Mouse (Mus musculus) neural tube, embryonic 11.5 days (tissue): ENCODE data around the gene Bcl6. TPM values are rescaled to one million over a fixed set of nuclear protein-coding genes. Genes with fewer than 3 reads are reported as not detected.

Experiments used
- ATAC-seq: fragments of 200-750 bp; cut with Nextera tagmentation; 2 replicates; pipeline ENCODE4 v1.8.0; 2017; ENCODE audit warnings: moderate number of reproducible peaks, mild to moderate bottlenecking, moderate TSS enrichment, moderate library complexity; ENCODE audit not compliant: insufficient read depth, low FRiP score, low TSS enrichment
- DNase-seq: peaks from one replicate; pipeline ENCODE4 v3.0.0-alpha.2; 2015; ENCODE audit warnings: low spot score
- H3K27ac ChIP-seq: fragments of 300-500 bp; sonication (generic); 2 replicates; pipeline ENCODE4 v1.5.1; 2014; ENCODE audit warnings: low read depth, mild to moderate bottlenecking, low read length
- H3K27me3 ChIP-seq: fragments of 300-500 bp; sonication (generic); 2 replicates; pipeline ENCODE4 v1.6.1; 2014; ENCODE audit warnings: mild to moderate bottlenecking, low read length, mixed read lengths; ENCODE audit not compliant: control insufficient read depth, insufficient read depth
- H3K36me3 ChIP-seq: fragments of 300-500 bp; sonication (generic); 2 replicates; pipeline ENCODE4 v1.6.1; 2014; ENCODE audit warnings: mild to moderate bottlenecking, low read length, moderate library complexity, mixed read lengths; ENCODE audit not compliant: control insufficient read depth, insufficient read depth
- H3K4me1 ChIP-seq: fragments of 300-500 bp; sonication (generic); 2 replicates; pipeline ENCODE4 v1.6.1; 2014; ENCODE audit warnings: low read length, mixed read lengths; ENCODE audit not compliant: control insufficient read depth, insufficient read depth
- H3K4me2 ChIP-seq: fragments of 300-500 bp; sonication (generic); 2 replicates; pipeline ENCODE4 v1.6.1; 2014; ENCODE audit warnings: low read depth, mild to moderate bottlenecking, moderate library complexity
- H3K4me3 ChIP-seq: fragments of 300-500 bp; sonication (generic); 2 replicates; pipeline ENCODE4 v1.5.1; 2014; ENCODE audit warnings: low read depth, low read length
- H3K9ac ChIP-seq: fragments of 300-500 bp; sonication (generic); 2 replicates; pipeline ENCODE4 v1.6.1; 2014; ENCODE audit warnings: mild to moderate bottlenecking, low read length
- H3K9me3 ChIP-seq: fragments of 300-500 bp; sonication (generic); 2 replicates; pipeline ENCODE4 v1.6.1; 2016; ENCODE audit warnings: low read length; ENCODE audit not compliant: control insufficient read depth
- WGBS: fragments of 180-500 bp; shearing (Covaris S2); extraction: QIAGEN DNeasy Blood & Tissue Kit; methylation state at CpG from one replicate; pipeline ENCODE4 v1.1.7; 2014; 5-methylcytosine and 5-hydroxymethylcytosine counted together
- polyA plus RNA-seq: library from polyadenylated mRNA; unstranded; fragments of >200 nt; fragmentation: Nextera tagmentation; extraction: Ambion mirVana; gene quantifications from 2 replicates; pipeline ENCODE4 v1.2.1, GENCODE M21; 2014

The Bcl6 gene
- polyA plus RNA-seq, 1 experiment from 2014 or later = 0.16 TPM

GRCm38 (mm10) chr16:23953959-23954260 lies 34.7 kb downstream of the Bcl6 start:
- DNase-seq = no peak
- Histone ChIP-seq H3K27ac (no peak overlapping the region), H3K27me3 (no peaks in the 10 kb centered on the region), H3K4me2 (no peak overlapping the region), H3K4me3 (no peak overlapping the region), H3K36me3 (no peaks in the 10 kb centered on the region), H3K4me1 (no peaks in the 10 kb centered on the region), H3K9me3 (no peaks in the 10 kb centered on the region), H3K9ac (no peak overlapping the region)
- ATAC-seq = no peak
- WGBS = 7% methylated on average over 1 of the region's 1 CpGs

GRCm38 (mm10) chr16:23953189-23953958 lies 35.3 kb downstream of the Bcl6 start:
- Histone ChIP-seq H3K27ac (no peak overlapping the region), H3K9ac (no peak overlapping the region), H3K4me1 (no peaks in the 10 kb centered on the region), H3K27me3 (no peaks in the 10 kb centered on the region), H3K4me3 (no peak overlapping the region), H3K4me2 (no peak overlapping the region), H3K9me3 (no peaks in the 10 kb centered on the region), H3K36me3 (no peaks in the 10 kb centered on the region)
- ATAC-seq (peak; percentile 45; the same call in 1 of the 2 replicates), DNase-seq (peak; percentile 54)
- 50% methylated on average over 11 of the region's 11 CpGs for WGBS

GRCm38 (mm10) chr16:23952101-23952727 lies 36.4 kb downstream of the Bcl6 start:
- no peak overlapping the region for H3K9ac ChIP-seq
- DNase-seq (peak; percentile 1), ATAC-seq (no peak)
- no peaks in the 10 kb centered on the region for H3K27me3 ChIP-seq
- H3K4me1 ChIP-seq = no peaks in the 10 kb centered on the region
- no peak overlapping the region for H3K4me3 ChIP-seq
- H3K9me3 ChIP-seq = no peaks in the 10 kb centered on the region
- H3K4me2 ChIP-seq = no peak overlapping the region
- no peak overlapping the region for H3K27ac ChIP-seq
- no peaks in the 10 kb centered on the region for H3K36me3 ChIP-seq
- 79% methylated on average over 4 of the region's 4 CpGs for WGBS

GRCm38 (mm10) chr16:23947654-23948053 lies 41.0 kb downstream of the Bcl6 start:
- Histone ChIP-seq H3K9me3 (no peaks in the 10 kb centered on the region), H3K4me3 (no peak overlapping the region), H3K27me3 (no peaks in the 10 kb centered on the region), H3K4me2 (no peak overlapping the region), H3K9ac (no peak overlapping the region), H3K27ac (no peak overlapping the region), H3K36me3 (no peaks in the 10 kb centered on the region), H3K4me1 (no peaks in the 10 kb centered on the region)
- WGBS = 89% methylated on average over 6 of the region's 6 CpGs
- ATAC-seq = no peak
- DNase-seq = no peak

- no peak for DNase-seq
- ATAC-seq = no peak
- Histone ChIP-seq H3K4me2 (no peak overlapping the region), H3K9me3 (no peaks in the 10 kb centered on the region), H3K4me1 (no peaks in the 10 kb centered on the region), H3K9ac (no peak overlapping the region), H3K27me3 (no peaks in the 10 kb centered on the region), H3K4me3 (no peak overlapping the region), H3K36me3 (no peaks in the 10 kb centered on the region), H3K27ac (no peak overlapping the region)
- 82% methylated on average over 3 of the region's 3 CpGs for WGBS
Observed at GRCm38 (mm10) chr16:23944801-23945200, 43.9 kb downstream of the Bcl6 start.

- Histone ChIP-seq H3K9me3 (no peaks in the 10 kb centered on the region), H3K36me3 (no peaks in the 10 kb centered on the region), H3K4me2 (no peak overlapping the region), H3K27ac (no peak overlapping the region), H3K4me1 (no peaks in the 10 kb centered on the region), H3K27me3 (no peaks in the 10 kb centered on the region), H3K9ac (no peak overlapping the region), H3K4me3 (no peak overlapping the region)
- no peak for DNase-seq
- ATAC-seq = no peak
- WGBS = 84% methylated on average over 2 of the region's 2 CpGs
Observed at GRCm38 (mm10) chr16:23934397-23934796, 54.3 kb downstream of the Bcl6 start.

GRCm38 (mm10) chr16:23932294-23932693 lies 56.4 kb downstream of the Bcl6 start, which contains the start of gene Rtp2:
TSS of gene Rtp2 (minus strand) at chr16:23932394.
- Histone ChIP-seq H3K36me3 (no peaks in the 10 kb centered on the region), H3K4me3 (no peak within 1 kb of the TSS), H3K4me2 (no peak within 1 kb of the TSS), H3K9me3 (no peaks in the 10 kb centered on the region), H3K9ac (no peak within 1 kb of the TSS), H3K4me1 (no peaks in the 10 kb centered on the region), H3K27ac (no peak within 1 kb of the TSS), H3K27me3 (no peaks in the 10 kb centered on the region)
- WGBS = 71% methylated on average over 11 of the region's 11 CpGs
- no peak for DNase-seq
- no peak for ATAC-seq

GRCm38 (mm10) chr16:23931275-23931674 lies 57.4 kb downstream of the Bcl6 start:
- no peak for ATAC-seq
- WGBS = 82% methylated on average over 18 of the region's 18 CpGs

More at GRCm38 (mm10) chr16:23931275-23931674, 57.4 kb downstream of the Bcl6 start:
- H3K36me3 ChIP-seq = no peaks in the 10 kb centered on the region
- H3K4me3 ChIP-seq = no peak overlapping the region
- H3K4me2 ChIP-seq = no peak overlapping the region
- DNase-seq = no peak
- no peaks in the 10 kb centered on the region for H3K27me3 ChIP-seq
- no peaks in the 10 kb centered on the region for H3K4me1 ChIP-seq
- no peak overlapping the region for H3K27ac ChIP-seq
- H3K9ac ChIP-seq = no peak overlapping the region
- no peaks in the 10 kb centered on the region for H3K9me3 ChIP-seq
